Comparison of ENCODE assay signal across 13 mouse cellular contexts in the genomic region with DNA sequence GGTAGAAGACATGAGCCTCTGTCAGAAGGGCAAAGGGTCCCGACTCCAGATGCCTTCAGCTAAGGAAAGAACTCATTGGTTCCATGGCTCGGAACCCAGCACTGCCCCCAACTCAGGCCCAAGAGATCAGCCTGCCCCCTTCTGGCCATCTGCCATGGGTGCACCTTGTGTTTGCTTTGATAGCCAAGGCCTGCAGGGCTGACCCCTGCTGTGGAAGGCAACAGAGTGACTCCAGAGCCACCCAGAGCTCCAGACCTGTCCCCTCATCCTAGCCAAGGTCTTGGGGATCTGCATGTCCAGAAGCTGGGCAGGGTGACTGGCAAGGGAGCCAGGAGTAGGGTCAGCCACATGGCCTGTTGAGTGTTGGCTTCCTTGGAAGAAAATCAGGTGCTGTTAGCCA. TPM values are rescaled to one million over a fixed set of nuclear protein-coding genes. Genes with fewer than 3 reads are reported as not detected.
DNase-seq lines count a peak whose midpoint lies in the region; ATAC-seq and TF ChIP-seq lines count a peak whose summit lies in the region.
"Had no signal": no experiment of that assay in that cellular context is flagged by ENCODE, and none has a peak within 500 bp of the region (broad histone marks: within the 10 kb centered on the region; RNA-seq: fewer than 3 reads in every experiment).

No protein-coding gene starts in this region.

- TF ChIP-seq CTCF in kidney, adult 2 months (conservative IDR thresholded peaks at IDR 0.05; ENCODE audit: insufficient read depth, insufficient read length, low read depth, low read length): 0 out of 2 replicates have a peak, but pooled peaks have one; percentile 12
- peak; percentile 46 for TF ChIP-seq CTCF in stomach, postnatal 0 days (IDR thresholded peaks at IDR 0.05; ENCODE audit: low read depth)

- no peak overlapping the region for H3K9ac ChIP-seq in kidney, embryonic 14.5 days (ENCODE audit: low read depth, low read length)
- no peak overlapping the region for H3K9ac ChIP-seq in neural tube, embryonic 11.5 days (ENCODE audit: low read length)
- H3K9ac ChIP-seq in stomach, postnatal 0 days (ENCODE audit: low read length): no peak overlapping the region

- ATAC-seq in kidney, embryonic 14.5 days (ENCODE audit: low FRiP score, low TSS enrichment): no peak
- ATAC-seq in neural tube, embryonic 11.5 days (ENCODE audit: insufficient read depth, low FRiP score, low TSS enrichment): no peak
- no peak for ATAC-seq in stomach, postnatal 0 days (ENCODE audit: low FRiP score, low TSS enrichment)
- ATAC-seq: inflammation-experienced regulatory T-cells, adult 6 months had no signal

- no peak for TF ChIP-seq POLR2A in kidney, adult 2 months (IDR thresholded peaks at IDR 0.05; ENCODE audit: low read depth, low read length)

- TF ChIP-seq EP300 in stomach, postnatal 0 days (optimal IDR thresholded peaks at IDR 0.05): no peak

- no peak overlapping the region for H3K27ac ChIP-seq in kidney, adult 2 months (ENCODE audit: insufficient read depth, low read depth, low read length)
- no peak overlapping the region for H3K27ac ChIP-seq in kidney, embryonic 14.5 days (ENCODE audit: low read depth, low read length)
- no peak overlapping the region for H3K27ac ChIP-seq in neural tube, embryonic 11.5 days (ENCODE audit: low read depth, low read length)
- H3K27ac ChIP-seq in stomach, postnatal 0 days (replicated peaks): no peak overlapping the region

- H3K9me3 ChIP-seq in kidney, embryonic 14.5 days (ENCODE audit: control insufficient read depth, low read length): no peaks in the 10 kb centered on the region
- no peaks in the 10 kb centered on the region for H3K9me3 ChIP-seq in neural tube, embryonic 11.5 days (ENCODE audit: control insufficient read depth, low read length)
- no peaks in the 10 kb centered on the region for H3K9me3 ChIP-seq in stomach, postnatal 0 days (ENCODE audit: control insufficient read depth, low read length)

- H3K27me3 ChIP-seq in kidney, adult 2 months (replicated peaks; ENCODE audit: control insufficient read depth, insufficient read depth, low read length): no peaks in the 10 kb centered on the region
- H3K27me3 ChIP-seq in kidney, embryonic 14.5 days (ENCODE audit: control insufficient read depth, insufficient read depth, low read length): peaks cover 4% of the 10 kb centered on the region; the same call in 1 of the 2 replicates
- H3K27me3 ChIP-seq in neural tube, embryonic 11.5 days (ENCODE audit: control insufficient read depth, insufficient read depth, low read length): no peaks in the 10 kb centered on the region
- no peaks in the 10 kb centered on the region for H3K27me3 ChIP-seq in stomach, postnatal 0 days (ENCODE audit: control insufficient read depth, insufficient read depth, low read length)

- H3K4me1 ChIP-seq in kidney, adult 2 months (ENCODE audit: control insufficient read depth, insufficient read depth, low read length): no peaks in the 10 kb centered on the region
- peaks cover 9% of the 10 kb centered on the region; the same call in 1 of the 2 replicates for H3K4me1 ChIP-seq in kidney, embryonic 14.5 days (ENCODE audit: control insufficient read depth, insufficient read depth, low read length)
- H3K4me1 ChIP-seq in neural tube, embryonic 11.5 days (ENCODE audit: control insufficient read depth, insufficient read depth, low read length): peaks cover 17% of the 10 kb centered on the region
- H3K4me1 ChIP-seq in stomach, postnatal 0 days (replicated peaks; ENCODE audit: control insufficient read depth, insufficient read depth): no peaks in the 10 kb centered on the region

- no peak overlapping the region for H3K4me2 ChIP-seq in kidney, embryonic 14.5 days (replicated peaks; ENCODE audit: low read depth, low read length)
- H3K4me2 ChIP-seq in neural tube, embryonic 11.5 days (ENCODE audit: low read depth): no peak overlapping the region
- H3K4me2 ChIP-seq in stomach, postnatal 0 days (replicated peaks; ENCODE audit: low read depth): no peak overlapping the region

- 51% methylated on average over 2 of the region's 2 CpGs for WGBS in kidney, adult 2 months
- 55% methylated on average over 2 of the region's 2 CpGs for WGBS in kidney, embryonic 14.5 days
- 54% methylated on average over 2 of the region's 2 CpGs for WGBS in neural tube, embryonic 11.5 days
- WGBS in stomach, postnatal 0 days: 57% methylated on average over 2 of the region's 2 CpGs

- no peaks in the 10 kb centered on the region for H3K36me3 ChIP-seq in kidney, adult 2 months (ENCODE audit: control insufficient read depth, insufficient read depth, low read length)
- no peaks in the 10 kb centered on the region for H3K36me3 ChIP-seq in kidney, embryonic 14.5 days (ENCODE audit: control insufficient read depth, insufficient read depth, low read length)
- H3K36me3 ChIP-seq in neural tube, embryonic 11.5 days (ENCODE audit: control insufficient read depth, insufficient read depth, low read length): no peaks in the 10 kb centered on the region
- H3K36me3 ChIP-seq in stomach, postnatal 0 days (ENCODE audit: control insufficient read depth, insufficient read depth, low read length): no peaks in the 10 kb centered on the region

- DNase-seq in cerebellum, adult 11-12 months: peak; percentile 61
- no peak for DNase-seq in cerebellum, adult 9-10 months
- no peak for DNase-seq in kidney, adult 2 months
- peak; percentile 35 for DNase-seq in neural tube, embryonic 11.5 days (ENCODE audit: low spot score)
- no peak for DNase-seq in neural tube, embryonic 10.5 days (ENCODE audit: extremely low spot score, low spot score)
- no peak for DNase-seq in stomach, postnatal 0 days (ENCODE audit: low spot score)
- DNase-seq in right cerebral cortex, postnatal 10 days (ENCODE audit: low spot score in 2 of 2): no peak
- DNase-seq: adrenal gland, postnatal 10 days; gastrocnemius, postnatal 14 days; heart, postnatal 10 days had no signal

- no peak overlapping the region for H3K4me3 ChIP-seq in kidney, adult 2 months (ENCODE audit: insufficient read depth, low read depth, low read length)
- H3K4me3 ChIP-seq in kidney, embryonic 14.5 days (ENCODE audit: low read length): no peak overlapping the region
- H3K4me3 ChIP-seq in neural tube, embryonic 11.5 days (ENCODE audit: low read depth, low read length): no peak overlapping the region
- no peak overlapping the region for H3K4me3 ChIP-seq in stomach, postnatal 0 days (ENCODE audit: low read depth, low read length)
- H3K4me3 ChIP-seq: myocyte had no signal

RNA-seq across cellular contexts. Expression of gene Unc5a, which starts 34.4 kb away (rescaled TPM):
- polyA plus RNA-seq in kidney, adult 2 months (2012; rRNA removed): 3.1 and 3.3 TPM in 2 replicates
- 2.1 and 2.5 TPM in 2 replicates for polyA plus RNA-seq in kidney, embryonic 14.5 days (2014; fragmentation: Nextera tagmentation; extraction: Ambion mirVana)
- polyA plus RNA-seq in neural tube, embryonic 11.5 days (2014; fragmentation: Nextera tagmentation; extraction: Ambion mirVana): 6.7 and 7.5 TPM in 2 replicates
- 0.89 and 1.4 TPM in 2 replicates for polyA plus RNA-seq in stomach, postnatal 0 days (2015; fragmentation: Nextera tagmentation; extraction: Ambion mirVana)

RNA-seq across cellular contexts. Expression of gene Hk3, which starts 37.6 kb away (rescaled TPM):
- polyA plus RNA-seq in kidney, adult 2 months (2012; rRNA removed): 0.75 and 1.0 TPM in 2 replicates
- 0.53 and 0.83 TPM in 2 replicates for polyA plus RNA-seq in kidney, embryonic 14.5 days (2014; fragmentation: Nextera tagmentation; extraction: Ambion mirVana)
- polyA plus RNA-seq in neural tube, embryonic 11.5 days (2014; fragmentation: Nextera tagmentation; extraction: Ambion mirVana): 1.1 and 1.5 TPM in 2 replicates
- polyA plus RNA-seq in stomach, postnatal 0 days (2015; fragmentation: Nextera tagmentation; extraction: Ambion mirVana): 0.69 TPM in 2 replicates
- polyA plus RNA-seq: myocyte had no signal

Comparison
In these comparisons a context has a peak if more than half of its experiments do, and no peak if none do; other contexts are left out.
1. DNase-seq: peak in cerebellum, adult 11-12 months (single experiment) and neural tube, embryonic 11.5 days (single experiment); none in cerebellum, adult 9-10 months (single experiment), kidney, adult 2 months (single experiment), neural tube, embryonic 10.5 days (single experiment), stomach, postnatal 0 days (single experiment) and right cerebral cortex, postnatal 10 days (0 of 2).